Mouse (Mus musculus) embryo, embryonic 11 days (tissue): ENCODE data around the gene Ywhah.

Source experiments
- DNase-seq: peaks from one replicate; pipeline ENCODE4 v3.0.0-alpha.2; 2015

The Ywhah gene

DNA sequence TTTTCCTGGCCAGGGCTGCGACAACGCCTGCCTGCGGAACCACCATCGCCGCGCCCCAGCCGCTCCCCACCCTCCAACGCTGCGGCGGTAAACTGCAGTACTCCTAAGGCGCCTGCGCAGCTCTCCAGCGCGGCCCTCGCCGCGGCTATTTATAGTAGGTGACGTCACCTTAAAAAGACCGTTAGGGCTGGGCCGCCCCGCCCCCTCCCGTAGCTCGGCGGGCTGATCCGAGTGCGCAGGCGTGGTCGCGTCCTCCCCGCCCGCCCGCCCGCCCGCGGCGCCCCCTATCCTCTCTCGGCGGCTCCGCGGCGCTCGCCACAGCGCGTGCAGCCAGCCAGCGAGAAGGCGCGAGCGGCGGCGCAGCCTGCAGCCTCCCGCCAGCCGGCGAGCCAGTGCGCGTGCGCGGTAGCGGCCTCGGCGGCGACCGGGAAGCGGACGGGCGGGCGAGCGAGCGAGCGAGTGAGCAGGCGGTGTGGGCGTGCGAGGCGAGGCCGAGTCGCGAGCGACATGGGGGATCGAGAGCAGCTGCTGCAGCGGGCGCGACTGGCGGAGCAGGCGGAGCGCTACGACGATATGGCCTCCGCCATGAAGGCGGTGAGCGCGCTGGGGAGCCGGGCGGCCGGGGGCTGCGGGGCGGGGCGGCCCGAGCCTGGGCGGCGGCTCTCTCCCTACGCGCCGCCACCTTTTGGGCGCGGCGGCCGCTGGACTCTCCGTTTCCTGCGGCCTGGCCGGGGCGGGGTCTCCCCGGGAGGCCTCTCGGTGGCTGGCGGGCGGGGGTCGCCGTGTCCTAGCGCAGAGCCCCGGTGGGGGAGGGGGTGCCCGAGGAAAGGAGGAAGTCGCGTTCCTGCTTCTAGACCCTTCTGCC is at the start of gene Ywhah:
Ywhah (plus strand) TSS at position 256 of the 865 bp plus-strand sequence.
- peak; percentile 99 for DNase-seq

- DNase-seq = no peak
Measured at GRCm38 (mm10) chr5:32976541-32976940, 42.1 kb upstream of the Ywhah start.

GRCm38 (mm10) chr5:32977179-32977578 is 41.4 kb upstream of the Ywhah start:
- no peak for DNase-seq

DNA sequence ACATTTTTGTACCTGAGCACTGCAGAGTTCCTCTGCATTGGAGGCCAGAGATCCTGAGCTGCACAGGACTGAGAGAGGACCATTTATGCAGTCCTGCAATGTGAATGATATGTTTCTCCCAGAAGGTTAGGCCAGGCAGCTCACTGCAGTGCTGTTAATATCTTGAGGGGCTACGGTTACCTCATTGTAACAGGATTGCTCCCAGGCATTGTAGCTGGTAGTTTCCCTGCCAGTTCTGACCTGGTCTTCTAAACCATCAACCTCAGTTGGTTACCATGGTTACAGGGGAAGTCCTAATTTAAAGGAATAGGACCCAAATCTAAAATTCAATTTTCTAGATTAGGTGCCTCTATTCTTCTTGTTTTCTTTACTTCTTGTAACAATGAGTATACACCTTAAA is 33.2 kb upstream of the Ywhah start:
- no peak for DNase-seq

DNA sequence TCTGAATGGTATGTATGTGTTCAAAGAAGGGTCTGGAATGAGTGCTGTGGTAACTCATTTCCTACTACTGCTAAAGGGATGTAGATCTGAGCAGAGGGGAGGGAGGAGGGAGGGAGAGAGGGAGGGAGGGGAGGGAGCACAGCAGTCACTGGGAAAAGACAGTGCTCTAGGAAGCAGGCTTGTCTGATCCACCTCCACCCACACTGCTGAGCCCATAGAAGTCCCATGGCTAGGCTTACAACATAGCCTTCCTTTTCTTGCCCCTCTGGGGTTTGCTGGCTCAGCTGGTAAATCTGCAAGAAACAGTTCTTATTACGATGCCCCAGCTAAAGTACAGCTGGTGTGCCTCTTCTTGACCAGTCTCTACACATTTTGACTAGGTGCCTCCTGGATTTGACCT is 30.7 kb upstream of the Ywhah start:
- no peak for DNase-seq

DNA sequence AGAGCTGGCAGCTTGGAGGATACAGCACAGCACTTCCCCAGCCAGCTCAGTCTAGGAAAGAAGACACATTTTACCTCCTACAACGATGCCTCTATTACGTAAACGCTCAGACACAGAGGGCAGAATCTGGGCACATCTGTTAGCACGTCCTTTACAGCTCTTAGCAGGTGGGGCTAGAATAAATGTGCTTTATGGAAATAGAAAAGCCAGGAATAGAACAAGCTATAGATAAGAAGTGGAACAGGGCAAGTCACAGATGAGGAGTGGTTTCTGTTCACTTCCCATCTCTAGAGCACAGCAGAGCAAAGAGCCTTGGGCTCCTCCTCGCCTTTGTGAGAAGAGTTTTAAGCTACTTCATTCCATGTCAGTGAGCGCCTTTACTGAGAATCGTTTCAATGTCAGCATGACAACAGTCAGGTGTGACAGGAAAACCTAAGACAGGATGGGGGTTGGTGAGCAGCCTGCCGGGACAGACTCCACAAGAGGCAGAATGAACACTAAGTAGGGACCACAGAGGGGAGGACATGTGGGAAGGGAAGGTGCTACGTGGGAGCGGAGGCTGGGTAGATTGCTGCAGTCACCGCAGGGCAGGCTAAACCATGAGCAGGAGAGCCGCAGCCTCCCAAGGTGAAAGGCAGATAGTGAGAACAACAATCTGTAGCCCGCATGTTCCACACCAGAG is 28.5 kb upstream of the Ywhah start:
- no peak for DNase-seq

DNA sequence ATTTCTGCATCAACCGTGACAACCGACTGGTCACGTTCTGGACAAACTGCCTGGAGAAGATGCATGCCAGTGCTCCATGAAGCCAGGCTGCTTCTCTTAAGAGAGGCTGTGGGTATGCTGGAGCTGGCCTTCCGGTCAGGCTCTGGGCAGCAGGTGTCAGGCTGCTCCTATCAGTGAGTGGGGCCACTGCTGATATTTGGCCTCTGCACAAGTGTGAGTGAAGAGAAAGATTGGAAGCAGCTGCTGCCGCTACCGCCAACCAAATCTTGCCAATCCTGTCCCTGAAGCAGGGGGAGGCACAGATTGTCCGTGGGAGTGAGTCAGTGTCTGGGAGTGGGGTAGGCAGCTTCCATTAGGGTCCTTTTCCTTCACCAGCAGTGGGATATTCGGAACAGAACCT is 27.5 kb upstream of the Ywhah start:
- no peak for DNase-seq

GRCm38 (mm10) chr5:32994471-32994870 is 24.1 kb upstream of the Ywhah start:
- no peak for DNase-seq

- no peak for DNase-seq
Measured at GRCm38 (mm10) chr5:32995756-32996155, 22.9 kb upstream of the Ywhah start.

GRCm38 (mm10) chr5:32996560-32996959 is 22.1 kb upstream of the Ywhah start:
- no peak for DNase-seq

DNA sequence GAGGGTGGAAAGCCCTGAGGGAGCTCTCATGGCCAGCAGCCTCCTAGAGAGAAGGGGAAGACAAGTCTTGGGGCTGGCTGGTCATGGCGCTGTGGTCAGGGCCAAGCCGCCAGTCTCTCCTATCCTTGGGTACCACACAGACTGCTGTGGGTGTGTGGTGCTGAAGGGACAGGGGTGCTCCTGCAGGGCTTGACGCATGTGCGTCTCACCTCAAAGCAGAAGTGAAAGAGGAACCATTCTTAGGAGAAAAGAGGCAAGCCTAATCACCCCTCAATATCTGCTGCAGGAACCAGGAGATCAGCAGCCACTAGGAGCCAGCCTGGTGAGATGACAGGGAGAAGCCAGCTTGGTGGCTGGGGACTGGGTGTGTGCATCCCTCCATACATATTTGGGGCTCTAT is 20.9 kb upstream of the Ywhah start:
- DNase-seq = no peak

DNA sequence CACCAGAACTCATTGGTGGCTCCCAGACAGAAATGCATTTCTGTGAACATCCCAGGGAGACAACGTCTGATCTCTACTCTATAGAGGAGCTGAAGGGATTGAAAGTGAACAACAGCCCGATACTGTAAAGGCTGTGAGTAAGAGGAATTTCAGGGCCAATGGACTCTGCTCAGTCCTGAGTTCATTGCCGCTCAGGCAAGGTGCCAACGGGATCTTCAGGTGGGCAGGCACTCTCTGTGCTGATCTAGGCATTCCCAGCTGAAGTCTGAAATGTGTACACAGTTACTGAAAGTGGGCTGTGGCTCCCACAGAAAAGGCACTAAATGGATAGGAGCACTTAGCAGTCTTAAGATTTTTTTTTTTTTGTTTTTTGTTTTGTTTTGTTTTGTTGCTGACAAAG is 19.8 kb upstream of the Ywhah start:
- DNase-seq = no peak

- DNase-seq = no peak
Measured at GRCm38 (mm10) chr5:33001111-33001510, 17.5 kb upstream of the Ywhah start.

- no peak for DNase-seq
Measured at GRCm38 (mm10) chr5:33002781-33003180, 15.8 kb upstream of the Ywhah start.

- no peak for DNase-seq
Measured at GRCm38 (mm10) chr5:33003500-33003899, 15.1 kb upstream of the Ywhah start.

DNA sequence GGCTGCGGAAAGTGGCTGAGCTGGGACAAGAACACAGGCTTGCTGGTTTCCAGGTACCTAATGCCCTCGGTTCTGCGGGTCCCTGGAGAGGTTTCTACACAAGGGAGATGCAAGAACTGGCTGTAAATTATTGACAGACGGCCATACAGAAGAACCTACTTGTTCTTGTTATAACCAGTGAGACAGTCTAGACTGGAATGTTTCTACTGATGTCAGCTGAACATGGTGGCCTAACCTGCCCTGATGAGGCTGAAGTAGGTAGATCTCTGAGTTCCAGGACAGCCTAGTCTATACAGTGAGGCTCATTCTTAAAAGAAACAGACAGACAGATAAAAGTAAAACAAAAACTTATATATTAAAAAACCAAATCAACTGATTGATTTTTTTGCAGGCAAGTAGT is 14.5 kb upstream of the Ywhah start:
- DNase-seq = no peak

DNA sequence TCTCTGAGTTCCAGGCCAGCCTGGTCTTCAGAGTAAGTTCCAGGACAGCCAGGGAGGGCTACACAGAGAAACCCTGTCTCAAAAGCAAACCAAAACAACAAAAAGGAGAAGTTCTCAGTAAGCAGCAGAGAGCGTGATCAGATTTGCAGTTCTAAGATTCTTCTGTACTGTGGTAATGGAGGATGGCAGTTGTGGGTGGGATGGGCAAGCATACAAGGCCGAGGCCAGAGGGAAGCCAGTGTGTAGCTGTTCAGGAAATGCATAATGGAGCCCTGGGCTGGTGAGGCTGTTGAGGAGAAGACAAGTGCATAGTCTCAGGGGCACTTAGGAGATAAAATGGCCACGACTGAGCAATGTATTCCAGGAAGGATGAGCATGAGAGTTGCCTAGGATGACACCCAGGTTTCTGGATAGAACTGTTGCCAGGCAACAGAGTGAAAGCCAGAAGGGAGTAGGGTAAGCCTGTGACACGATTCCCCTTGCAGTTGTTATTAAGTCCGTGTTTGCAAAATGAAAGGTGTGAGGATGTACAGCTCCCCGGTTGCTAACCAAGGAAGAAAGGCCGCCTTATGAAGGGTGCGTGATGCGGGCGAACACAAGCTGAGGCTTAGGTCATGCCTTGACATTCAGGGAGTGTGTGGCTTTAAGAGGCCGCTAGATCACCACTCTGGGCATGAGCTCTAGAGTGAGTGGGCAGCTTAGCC is 13.0 kb upstream of the Ywhah start:
- DNase-seq = no peak

DNA sequence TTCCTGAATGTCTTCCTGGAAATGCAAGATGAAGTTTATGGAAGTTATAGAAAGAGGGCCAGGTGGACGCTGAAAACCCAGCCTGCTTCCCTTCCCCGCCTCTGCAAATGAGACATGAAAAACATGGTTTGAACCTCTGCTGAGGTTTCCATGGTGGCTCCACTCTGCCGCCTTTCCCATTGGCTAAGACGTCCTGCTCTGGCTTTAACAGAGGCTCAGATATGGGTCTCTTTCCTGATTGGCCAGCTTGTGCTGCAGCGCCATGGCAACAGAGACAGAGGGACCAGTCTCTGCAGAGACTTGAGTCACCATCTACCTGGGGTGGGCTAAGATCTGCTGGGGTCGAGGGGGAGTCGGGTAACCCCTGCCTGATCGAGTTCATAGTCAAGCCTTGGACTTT is 11.9 kb upstream of the Ywhah start:
- no peak for DNase-seq

GRCm38 (mm10) chr5:33007371-33007770 is 11.2 kb upstream of the Ywhah start:
- DNase-seq = no peak

GRCm38 (mm10) chr5:33009301-33009700 is 9.3 kb upstream of the Ywhah start:
- no peak for DNase-seq

- DNase-seq = no peak
Measured at GRCm38 (mm10) chr5:33009818-33010812, 8.5 kb upstream of the Ywhah start.
